Mouse (Mus musculus) layer of hippocampus, adult 2 months (tissue): ENCODE data around the gene Prlh. TPM values are rescaled to one million over a fixed set of nuclear protein-coding genes. Genes with fewer than 3 reads are reported as not detected.
A peak's percentile ranks its signal among the peaks of the same experiment; 100 is the strongest.

Experiments used
- DNase-seq, 2 experiments: peaks; one replicate each; pipeline ENCODE4 v3.0.0; 2022; ENCODE audit warnings: low spot score in 2 of 2
- H3K27ac ChIP-seq: fragments of 200-600 bp; 2 replicates; pipeline ENCODE4 v1.8.1; 2022
- H3K4me3 ChIP-seq: fragments of 200-600 bp; 2 replicates; pipeline ENCODE4 v1.8.1; 2022; ENCODE audit warnings: mild to moderate bottlenecking
- CTCF ChIP-seq: fragments of 200-600 bp; conservative IDR thresholded peaks from 2 replicates; pipeline ENCODE4 v1.8.1; 2022; ENCODE audit warnings: antibody characterized with exemption, mild to moderate bottlenecking, moderate library complexity
- total RNA-seq, 2 experiments: library from RNA; stranded (reverse); gene quantifications; 2 replicates each; pipeline ENCODE4 v1.2.3; 2021

Prlh gene
- total RNA-seq, 2 experiments from 2014 or later, result not detected

- Histone ChIP-seq H3K4me3 (no peak overlapping the region), H3K27ac (no peak overlapping the region)
- TF ChIP-seq CTCF, result no peak
- DNase-seq, result no peak
Measured at GRCm38 (mm10) chr1:90968649-90969048, 15.7 kb downstream of the Prlh start.

DNA sequence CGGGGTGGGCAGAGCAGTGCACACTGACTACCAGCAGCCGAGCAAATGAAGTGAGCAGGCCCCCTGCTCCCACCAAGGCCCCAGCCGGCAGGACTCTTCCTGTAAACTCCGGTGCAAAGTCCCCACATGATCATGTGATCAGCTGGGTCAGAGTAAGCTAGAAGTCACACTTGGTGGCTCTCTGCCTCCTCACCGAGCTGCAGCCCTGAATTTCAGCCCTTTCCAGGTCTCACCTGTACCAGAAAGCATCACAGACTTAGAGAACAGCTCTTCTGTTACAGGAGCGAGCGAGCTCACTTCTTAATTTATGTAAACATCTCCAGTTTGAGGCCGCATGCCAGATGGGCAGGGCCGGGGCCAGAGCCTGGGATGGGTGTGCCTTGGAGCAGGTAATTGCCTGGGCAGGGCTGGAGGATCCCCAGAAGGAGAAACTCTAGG, 16.5 kb downstream of the Prlh start, which contains the start of gene Rab17:
Gene Rab17 (minus strand): TSS at position 315 of the 438 bp plus-strand sequence.
- Histone ChIP-seq H3K27ac (no peak within 1 kb of the TSS), H3K4me3 (no peak within 1 kb of the TSS)
- DNase-seq, result no peak
- TF ChIP-seq CTCF, result no peak

- no peak for TF ChIP-seq CTCF
- Histone ChIP-seq H3K4me3 (no peak overlapping the region), H3K27ac (no peak overlapping the region)
- no peak for DNase-seq
Measured at GRCm38 (mm10) chr1:90969881-90970390, 17.0 kb downstream of the Prlh start.

- peak; percentile 99; the same call in 1 of the 2 replicates for TF ChIP-seq CTCF
- Histone ChIP-seq H3K27ac (peak overlapping the region; percentile 20; the same call in 1 of the 2 replicates), H3K4me3 (no peak overlapping the region)
- peak; percentile 90 to 99 for DNase-seq
Measured at GRCm38 (mm10) chr1:90972911-90973573, 20.1 kb downstream of the Prlh start.

DNA sequence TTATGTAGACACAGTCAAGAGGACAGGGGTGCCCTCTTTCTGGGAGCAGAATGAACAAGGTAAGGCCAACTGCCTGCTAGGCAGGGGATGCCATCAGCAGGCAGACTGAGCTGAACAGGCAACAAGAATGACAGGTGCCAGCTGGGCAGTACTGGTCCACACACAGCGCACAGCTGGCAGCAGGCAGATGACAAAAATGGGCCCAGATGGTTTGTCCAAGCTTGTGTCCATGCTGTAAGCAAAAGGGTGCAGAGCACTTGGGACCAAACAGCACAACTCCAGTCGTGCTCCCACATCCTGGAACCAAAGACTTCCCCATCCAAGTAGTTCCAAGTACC, 20.6 kb downstream of the Prlh start:
- H3K27ac ChIP-seq, result peak overlapping the region; percentile 20; the same call in 1 of the 2 replicates
- no peak overlapping the region for H3K4me3 ChIP-seq
- no peak for DNase-seq
- TF ChIP-seq CTCF, result no peak; the same call in 1 of the 2 replicates

- DNase-seq, result peak; percentile 46 to 65
- Histone ChIP-seq H3K27ac (peak overlapping the region; percentile 52), H3K4me3 (no peak overlapping the region)
- TF ChIP-seq CTCF, result no peak
Measured at GRCm38 (mm10) chr1:90974906-90975649, 22.2 kb downstream of the Prlh start.

- TF ChIP-seq CTCF, result no peak
- H3K4me3 ChIP-seq, result no peak overlapping the region
- DNase-seq, result no peak
- peak overlapping the region; percentile 52; the same call in 1 of the 2 replicates for H3K27ac ChIP-seq
Measured at GRCm38 (mm10) chr1:90975960-90976359, 23.1 kb downstream of the Prlh start.

GRCm38 (mm10) chr1:90980638-90981330, 27.9 kb downstream of the Prlh start:
- Histone ChIP-seq H3K27ac (peak overlapping the region; percentile 58; the same call in 1 of the 2 replicates), H3K4me3 (no peak overlapping the region)
- DNase-seq, result peak in 1 of 2 experiments; percentile 8
- no peak for TF ChIP-seq CTCF

DNA sequence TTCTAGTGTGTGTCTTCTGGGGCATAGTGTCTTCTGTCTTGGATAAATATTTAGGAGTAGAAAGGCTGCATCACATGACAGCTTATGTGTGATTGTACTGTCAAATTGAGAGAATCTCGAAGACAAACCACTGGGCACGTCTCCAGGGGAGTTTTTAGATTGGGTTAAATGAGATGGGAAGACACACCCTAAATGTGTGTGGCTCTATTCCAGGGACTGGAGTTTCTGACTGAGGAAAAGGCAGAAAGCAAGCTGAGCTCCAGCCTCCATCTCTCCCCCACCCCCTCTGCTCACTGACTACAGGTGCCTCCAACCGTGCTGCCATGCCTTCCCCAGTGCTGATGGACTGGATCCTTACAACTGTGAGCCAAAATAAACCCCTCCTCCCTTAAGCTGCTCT, 28.4 kb downstream of the Prlh start:
- TF ChIP-seq CTCF, result no peak
- no peak overlapping the region for H3K4me3 ChIP-seq

GRCm38 (mm10) chr1:90995916-90996315, 43.0 kb downstream of the Prlh start:
- Histone ChIP-seq H3K27ac (no peak overlapping the region), H3K4me3 (no peak overlapping the region)
- no peak for DNase-seq
- no peak for TF ChIP-seq CTCF

More for the DNA sequence above, 28.4 kb downstream of the Prlh start:
- DNase-seq, result peak in 1 of 2 experiments; percentile 5
- H3K27ac ChIP-seq, result peak overlapping the region; percentile 58; the same call in 1 of the 2 replicates

DNA sequence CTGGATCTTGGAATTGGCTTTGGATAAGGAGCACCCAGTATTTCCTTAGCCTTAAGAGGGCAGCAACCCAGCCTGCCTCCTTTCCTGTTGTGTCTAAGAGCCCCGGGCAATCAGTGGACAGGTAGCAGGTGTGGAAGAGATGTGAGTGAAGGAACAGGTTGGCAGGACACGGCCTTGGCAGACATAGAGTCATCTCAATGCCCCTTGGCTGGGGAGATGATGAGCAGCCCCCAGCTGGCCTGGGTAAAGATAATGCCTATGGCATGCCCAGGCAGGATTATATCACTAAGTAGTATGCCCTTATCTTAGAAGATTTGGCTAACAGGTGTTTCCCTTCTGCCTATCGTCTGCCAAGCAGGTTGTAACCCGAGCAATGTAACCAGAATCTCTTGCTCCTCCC, 44.2 kb downstream of the Prlh start:
- H3K4me3 ChIP-seq, result no peak overlapping the region
- no peak overlapping the region for H3K27ac ChIP-seq
- no peak for TF ChIP-seq CTCF
- no peak for DNase-seq

DNA sequence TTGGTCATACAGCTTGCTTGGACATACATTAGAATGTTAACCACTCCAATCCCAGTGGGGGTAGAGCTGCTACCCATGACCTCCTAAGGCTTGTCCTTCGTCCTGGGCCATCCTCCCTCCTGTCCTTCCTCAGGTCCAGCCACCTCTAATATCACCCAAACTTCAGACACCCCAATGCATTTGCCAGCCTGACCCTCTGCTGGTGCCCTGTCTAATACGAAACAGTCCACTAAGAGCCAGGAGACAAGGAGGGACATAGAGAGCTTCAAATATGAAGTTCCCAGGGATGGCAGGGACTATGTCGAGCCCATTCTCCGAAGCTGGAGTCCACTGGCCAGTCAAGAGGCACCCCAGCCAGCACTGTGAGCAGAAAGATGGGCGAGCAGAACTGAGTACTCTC, 44.7 kb downstream of the Prlh start:
- peak overlapping the region; percentile 90; the same call in 1 of the 2 replicates for H3K4me3 ChIP-seq
- no peak for TF ChIP-seq CTCF
- H3K27ac ChIP-seq, result no peak overlapping the region
- no peak for DNase-seq

GRCm38 (mm10) chr1:90998268-90998890, 45.5 kb downstream of the Prlh start, which contains the start of gene Lrrfip1:
Gene Lrrfip1 (plus strand): TSS chr1:90998737.
- H3K27ac ChIP-seq, result peak within 1 kb of the TSS; percentile 85
- TF ChIP-seq CTCF, result no peak
- peak within 1 kb of the TSS; percentile 90 for H3K4me3 ChIP-seq
- DNase-seq, result peak; percentile 46 to 60
